Mouse (Mus musculus) neural tube, embryonic 12.5 days (tissue): ENCODE measurements around the gene Slc25a45. TPM values are rescaled to one million over a fixed set of nuclear protein-coding genes. Genes with fewer than 3 reads are reported as not detected.

Experiments used
- ATAC-seq: fragments of 200-750 bp; cut with Nextera tagmentation; 2 replicates; pipeline ENCODE4 v1.8.0; 2017; ENCODE audit warnings: low read depth, mild to moderate bottlenecking, moderate TSS enrichment, moderate library complexity; ENCODE audit not compliant: low FRiP score
- H3K27ac ChIP-seq: fragments of 300-500 bp; sonication (generic); 2 replicates; pipeline ENCODE4 v1.5.1; 2016
- H3K27me3 ChIP-seq: fragments of 300-500 bp; sonication (generic); replicated peaks from 2 replicates; pipeline ENCODE4 v1.6.1; 2016; ENCODE audit warnings: mild to moderate bottlenecking
- H3K36me3 ChIP-seq: fragments of 300-500 bp; sonication (generic); 2 replicates; pipeline ENCODE4 v1.6.1; 2016; ENCODE audit warnings: mild to moderate bottlenecking
- H3K4me1 ChIP-seq: fragments of 300-500 bp; sonication (generic); 2 replicates; pipeline ENCODE4 v1.6.1; 2016
- H3K4me2 ChIP-seq: fragments of 300-500 bp; sonication (generic); replicated peaks from 2 replicates; pipeline ENCODE4 v1.6.1; 2016; ENCODE audit warnings: mild to moderate bottlenecking
- H3K4me3 ChIP-seq: fragments of 300-500 bp; sonication (generic); 2 replicates; pipeline ENCODE4 v1.5.1; 2016
- H3K9ac ChIP-seq: fragments of 300-500 bp; sonication (generic); 2 replicates; pipeline ENCODE4 v1.6.1; 2016; ENCODE audit warnings: mild to moderate bottlenecking
- H3K9me3 ChIP-seq: fragments of 300-500 bp; sonication (generic); 2 replicates; pipeline ENCODE4 v1.6.1; 2016; ENCODE audit warnings: mild to moderate bottlenecking
- WGBS: fragments of 180-500 bp; shearing (Covaris S2); methylation state at CpG from one replicate; pipeline ENCODE4 v1.1.7; 2016; 5-methylcytosine and 5-hydroxymethylcytosine counted together
- polyA plus RNA-seq: library from polyadenylated mRNA; unstranded; fragments of >200 nt; fragmentation: Nextera tagmentation; extraction: Ambion mirVana; gene quantifications from 2 replicates; pipeline ENCODE4 v1.2.1, GENCODE M21; 2016

The Slc25a45 gene
- polyA plus RNA-seq, 1 experiment from 2014 or later: 2.5 TPM

- no peak overlapping the region for H3K4me3 ChIP-seq
- H3K4me1 ChIP-seq: no peaks in the 10 kb centered on the region
- H3K9me3 ChIP-seq: no peaks in the 10 kb centered on the region
- H3K27me3 ChIP-seq: no peaks in the 10 kb centered on the region
- no peak overlapping the region for H3K9ac ChIP-seq
- no peak overlapping the region for H3K27ac ChIP-seq
- 91% methylated on average over 10 of the region's 10 CpGs for WGBS
- H3K4me2 ChIP-seq: no peak overlapping the region
- H3K36me3 ChIP-seq: no peaks in the 10 kb centered on the region
- no peak for ATAC-seq
Measured at GRCm38 (mm10) chr19:5835054-5835921, 42.3 kb upstream of the Slc25a45 start.

- no peak for ATAC-seq
- H3K9me3 ChIP-seq: no peaks in the 10 kb centered on the region
Measured at GRCm38 (mm10) chr19:5835922-5836430, 41.6 kb upstream of the Slc25a45 start.

GRCm38 (mm10) chr19:5836941-5837572 lies 40.6 kb upstream of the Slc25a45 start:
- ATAC-seq: no peak
- 79% methylated on average over 10 of the region's 10 CpGs for WGBS
- H3K4me2 ChIP-seq: no peak overlapping the region
- H3K4me1 ChIP-seq: 0 out of 2 replicates have a peak, but pooled peaks cover 3% of the 10 kb centered on the region
- no peaks in the 10 kb centered on the region for H3K27me3 ChIP-seq
- no peaks in the 10 kb centered on the region for H3K9me3 ChIP-seq
- no peaks in the 10 kb centered on the region for H3K36me3 ChIP-seq
- H3K9ac ChIP-seq: no peak overlapping the region
- no peak overlapping the region for H3K4me3 ChIP-seq
- no peak overlapping the region for H3K27ac ChIP-seq

More at GRCm38 (mm10) chr19:5835922-5836430, 41.6 kb upstream of the Slc25a45 start:
- Histone ChIP-seq H3K4me1 (no peaks in the 10 kb centered on the region), H3K27me3 (no peaks in the 10 kb centered on the region), H3K9ac (no peak overlapping the region), H3K4me2 (no peak overlapping the region), H3K36me3 (no peaks in the 10 kb centered on the region), H3K27ac (no peak overlapping the region), H3K4me3 (no peak overlapping the region)
- WGBS: 82% methylated on average over 8 of the region's 8 CpGs

- WGBS: 91% methylated on average over 8 of the region's 8 CpGs
- H3K9ac ChIP-seq: no peak overlapping the region
- no peak overlapping the region for H3K4me3 ChIP-seq
- H3K36me3 ChIP-seq: no peaks in the 10 kb centered on the region
- H3K4me2 ChIP-seq: no peak overlapping the region
- no peak for ATAC-seq
- H3K4me1 ChIP-seq: peaks cover 9% of the 10 kb centered on the region; the same call in 1 of the 2 replicates
- H3K27ac ChIP-seq: no peak overlapping the region
- no peaks in the 10 kb centered on the region for H3K27me3 ChIP-seq
- H3K9me3 ChIP-seq: no peaks in the 10 kb centered on the region
Measured at GRCm38 (mm10) chr19:5837606-5838005, 40.0 kb upstream of the Slc25a45 start.

- Histone ChIP-seq H3K27me3 (no peaks in the 10 kb centered on the region), H3K4me1 (peaks cover 16% of the 10 kb centered on the region; the same call in 1 of the 2 replicates), H3K36me3 (no peaks in the 10 kb centered on the region), H3K9ac (no peak overlapping the region), H3K27ac (no peak overlapping the region), H3K4me2 (no peak overlapping the region), H3K4me3 (no peak overlapping the region), H3K9me3 (no peaks in the 10 kb centered on the region)
- WGBS: 77% methylated on average over 12 of the region's 12 CpGs
- no peak for ATAC-seq
Measured at GRCm38 (mm10) chr19:5838136-5838891, 39.3 kb upstream of the Slc25a45 start.

GRCm38 (mm10) chr19:5838892-5839165 lies 38.8 kb upstream of the Slc25a45 start:
- no peak overlapping the region for H3K9ac ChIP-seq
- no peaks in the 10 kb centered on the region for H3K36me3 ChIP-seq
- H3K4me3 ChIP-seq: no peak overlapping the region
- 89% methylated on average over 4 of the region's 4 CpGs for WGBS
- no peak for ATAC-seq
- H3K27ac ChIP-seq: no peak overlapping the region
- H3K4me2 ChIP-seq: no peak overlapping the region
- H3K4me1 ChIP-seq: peaks cover 19% of the 10 kb centered on the region
- no peaks in the 10 kb centered on the region for H3K9me3 ChIP-seq
- no peaks in the 10 kb centered on the region for H3K27me3 ChIP-seq

- Histone ChIP-seq H3K27ac (no peak overlapping the region), H3K9ac (no peak overlapping the region)
- no peak for ATAC-seq
Measured at GRCm38 (mm10) chr19:5839317-5840085, 38.1 kb upstream of the Slc25a45 start.

GRCm38 (mm10) chr19:5840086-5840889 lies 37.3 kb upstream of the Slc25a45 start:
- no peaks in the 10 kb centered on the region for H3K27me3 ChIP-seq
- no peak overlapping the region for H3K9ac ChIP-seq
- 84% methylated on average over 18 of the region's 18 CpGs for WGBS
- ATAC-seq: no peak
- H3K36me3 ChIP-seq: no peaks in the 10 kb centered on the region
- no peaks in the 10 kb centered on the region for H3K9me3 ChIP-seq
- peaks cover 33% of the 10 kb centered on the region for H3K4me1 ChIP-seq
- no peak overlapping the region for H3K4me3 ChIP-seq
- H3K27ac ChIP-seq: no peak overlapping the region
- H3K4me2 ChIP-seq: no peak overlapping the region

More at GRCm38 (mm10) chr19:5839317-5840085, 38.1 kb upstream of the Slc25a45 start:
- Histone ChIP-seq H3K4me1 (peaks cover 25% of the 10 kb centered on the region), H3K9me3 (no peaks in the 10 kb centered on the region), H3K27me3 (no peaks in the 10 kb centered on the region), H3K4me3 (no peak overlapping the region), H3K36me3 (no peaks in the 10 kb centered on the region), H3K4me2 (no peak overlapping the region)
- WGBS: 84% methylated on average over 14 of the region's 14 CpGs

GRCm38 (mm10) chr19:5840890-5841388 lies 36.7 kb upstream of the Slc25a45 start:
- Histone ChIP-seq H3K27me3 (no peaks in the 10 kb centered on the region), H3K9ac (no peak overlapping the region), H3K4me3 (no peak overlapping the region), H3K27ac (no peak overlapping the region), H3K4me1 (peaks cover 36% of the 10 kb centered on the region), H3K4me2 (no peak overlapping the region), H3K36me3 (no peaks in the 10 kb centered on the region), H3K9me3 (no peaks in the 10 kb centered on the region)
- 90% methylated on average over 9 of the region's 9 CpGs for WGBS
- ATAC-seq: no peak

GRCm38 (mm10) chr19:5841389-5841946 lies 36.1 kb upstream of the Slc25a45 start:
- H3K27ac ChIP-seq: no peak overlapping the region
- H3K36me3 ChIP-seq: no peaks in the 10 kb centered on the region
- no peak overlapping the region for H3K4me2 ChIP-seq
- no peak overlapping the region for H3K9ac ChIP-seq
- no peaks in the 10 kb centered on the region for H3K27me3 ChIP-seq
- ATAC-seq: no peak
- peaks cover 40% of the 10 kb centered on the region for H3K4me1 ChIP-seq
- no peaks in the 10 kb centered on the region for H3K9me3 ChIP-seq
- H3K4me3 ChIP-seq: no peak overlapping the region
- 40% methylated on average over 4 of the region's 4 CpGs for WGBS
